Mouse (Mus musculus): Measurements from ENCODE around the gene Vmn1r202.

GRCm38 (mm10) chr13:22471623-22472022 is 33.6 kb downstream of the Vmn1r202 start, which contains the start of gene Vmn1r201:
- no peak for TF ChIP-seq CTCF (IDR thresholded peaks at IDR 0.05; ENCODE audit: insufficient read depth, low read depth, low read length)
- TF ChIP-seq POLR2A (IDR thresholded peaks at IDR 0.05; ENCODE audit: insufficient read depth, low read depth, low read length), result no peak
